Mouse (Mus musculus): ENCODE data around the gene Dennd1b.

GRCm38 (mm10) chr1:139038074-139038473, 74.8 kb downstream of the Dennd1b start:
- no peak for TF ChIP-seq CTCF (IDR thresholded peaks at IDR 0.05)
- no peak for TF ChIP-seq EP300 (IDR thresholded peaks at IDR 0.05; ENCODE audit: insufficient read depth, low read depth, low read length)
